Mouse (Mus musculus) liver, adult 2 months (tissue): Measurements from ENCODE around the gene H2-T23.
"Not testable (repeated sequence)": the region's sequence is repeated elsewhere in the genome, so short reads cannot be mapped to it uniquely, and the experiment has no call there.

Experiments
- CTCF ChIP-seq: fragments of 200-500 bp; IDR thresholded peaks from 2 replicates; pipeline ENCODE4 v1.5.1; 2011; ENCODE audit warnings: low read depth, low read length, control low read depth
- POLR2A ChIP-seq: fragments of 200-500 bp; IDR thresholded peaks from 2 replicates; pipeline ENCODE4 v1.6.1; 2011; ENCODE audit warnings: low read length, control low read depth; ENCODE audit not compliant: insufficient read depth; ENCODE audit errors: extremely low read depth

DNA sequence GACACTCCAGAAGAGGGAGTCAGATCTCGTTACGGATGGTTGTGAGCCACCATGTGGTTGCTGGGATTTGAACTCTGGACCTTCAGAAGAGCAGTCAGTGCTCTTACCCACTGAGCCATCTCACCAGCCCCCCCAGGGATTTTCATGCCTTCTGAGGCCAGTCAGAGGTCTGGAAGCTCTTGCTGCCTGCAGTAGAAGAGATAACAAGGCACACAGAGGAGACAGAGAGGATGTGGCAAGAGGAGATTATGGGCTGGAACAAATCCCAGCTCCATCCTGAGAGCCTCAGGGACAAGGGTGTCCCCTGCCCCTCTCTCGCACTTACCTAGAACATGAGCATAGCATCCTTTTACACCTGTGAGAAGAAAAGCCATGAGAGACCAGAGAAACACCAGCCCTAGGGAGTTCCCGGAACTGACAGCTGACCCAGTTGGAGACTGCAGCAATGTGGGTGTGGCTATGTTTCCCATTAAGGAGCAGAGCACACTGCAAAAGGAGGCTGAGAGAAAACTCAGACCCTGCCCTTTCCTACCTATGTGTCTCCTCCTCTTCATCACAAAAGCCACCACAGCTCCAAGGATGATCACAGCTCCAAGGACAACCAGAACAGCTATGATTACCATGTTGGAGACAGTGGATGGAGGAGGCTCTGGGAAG, 2.5 kb downstream of the H2-T23 start:
- not testable (repeated sequence) for TF ChIP-seq CTCF, POLR2A
